Mouse (Mus musculus) MN1 (cell line): ENCODE data around the gene Kat14.

Experiments used
- DNase-seq: peaks from one replicate; pipeline ENCODE4 v3.0.0-alpha.2; 2016; ENCODE audit warnings: low spot score

Gene Kat14

DNA sequence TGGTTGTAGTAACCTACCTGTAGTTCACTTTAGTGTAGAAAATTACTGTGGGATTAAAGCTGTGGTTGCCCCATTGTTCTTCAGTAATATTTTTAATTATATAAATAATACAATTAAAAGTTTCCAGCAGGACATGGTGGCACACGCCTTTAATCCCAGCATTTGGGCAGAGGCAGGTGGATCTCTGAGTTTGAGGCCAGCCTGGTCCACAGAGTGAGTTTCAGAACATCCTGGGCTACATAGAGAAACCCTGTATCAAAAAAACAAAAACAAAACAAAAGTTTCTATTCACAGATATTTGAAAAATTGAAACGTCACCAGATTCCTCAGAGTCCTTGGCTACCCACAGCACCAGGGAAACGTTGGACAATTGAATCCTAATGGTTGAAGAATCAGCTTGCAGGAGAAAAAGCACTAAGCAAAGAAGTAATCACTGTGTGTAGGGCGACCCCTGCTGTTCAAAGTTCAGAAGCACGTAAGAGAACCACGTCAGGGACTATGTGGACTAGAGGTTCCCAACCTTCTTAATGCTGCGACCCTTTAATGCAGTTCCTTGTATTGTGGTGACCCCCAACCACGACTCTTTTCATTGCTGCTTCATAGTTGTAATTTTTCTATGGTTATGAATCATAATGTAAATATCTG, 83.7 kb downstream of the Kat14 start:
- DNase-seq: peak; percentile 79
